Mouse (Mus musculus) gastrocnemius, adult 18-20 months (tissue): ENCODE measurements around the gene 9930022D16Rik. TPM values are rescaled to one million over a fixed set of nuclear protein-coding genes. Genes with fewer than 3 reads are reported as not detected.

ENCODE experiments used
- DNase-seq: peaks from one replicate; pipeline ENCODE4 v3.0.0; 2021; ENCODE audit warnings: low spot score
- microRNA-seq: library from miRNA; unstranded; fragments of <30 nt; microRNA quantifications from one replicate; pipeline ENCODE4 v1.2.0, GENCODE M21; 2021
- total RNA-seq, 2 experiments: library from RNA; stranded (reverse); gene quantifications; 2 replicates each; pipeline ENCODE4 v1.2.3; 2021

The 9930022D16Rik gene
- total RNA-seq, 2 experiments from 2014 or later, result not detected

DNA sequence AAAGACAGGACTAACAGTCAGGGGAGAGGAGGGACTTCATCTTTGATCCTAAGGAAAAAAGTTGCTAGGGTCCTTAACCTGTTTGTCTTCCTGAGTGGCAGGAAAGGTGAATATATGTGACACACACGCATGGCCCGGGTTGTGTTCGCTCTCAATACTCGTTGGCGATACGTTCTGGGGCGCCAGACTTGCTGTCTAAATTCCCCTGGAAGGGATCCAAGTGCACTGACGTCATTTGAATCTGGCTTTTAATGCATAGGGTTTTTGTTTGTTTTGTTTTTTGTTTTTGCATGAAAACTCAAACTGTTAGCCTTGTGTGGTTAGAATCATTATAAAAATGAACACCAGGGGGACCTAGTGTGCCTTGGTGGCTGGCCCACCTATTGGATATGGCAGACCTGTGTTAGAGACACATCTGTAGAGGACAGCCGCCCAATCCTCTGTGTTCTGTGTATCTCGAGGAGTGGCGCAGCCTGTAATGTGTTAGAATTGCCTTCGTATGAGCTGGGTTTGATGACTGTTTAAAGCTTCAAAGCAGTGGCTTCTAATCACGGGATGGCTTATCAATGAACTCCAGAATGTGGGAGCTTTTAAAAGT lies 31.8 kb downstream of the 9930022D16Rik start:
- DNase-seq, result peak; percentile 56

DNA sequence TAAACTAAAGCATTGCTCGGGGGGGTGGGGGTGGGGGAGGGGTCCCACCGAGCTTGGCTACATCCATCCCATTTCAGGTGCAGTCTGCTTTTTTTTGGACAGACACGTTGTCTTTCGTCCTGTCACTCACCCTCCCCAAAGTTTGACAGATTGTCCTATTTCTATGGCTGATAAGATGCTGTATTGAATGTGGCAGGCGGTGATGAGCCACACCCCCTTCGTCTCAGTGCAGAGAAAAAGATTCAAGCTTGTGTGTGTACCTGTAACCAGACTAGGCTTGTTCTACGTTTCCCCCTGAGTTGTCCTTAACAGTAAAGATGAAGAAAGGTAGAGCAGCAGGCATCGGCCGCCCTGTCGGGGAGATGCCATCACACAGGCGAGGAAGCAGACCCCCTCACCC lies 37.5 kb downstream of the 9930022D16Rik start:
- no peak for DNase-seq

DNA sequence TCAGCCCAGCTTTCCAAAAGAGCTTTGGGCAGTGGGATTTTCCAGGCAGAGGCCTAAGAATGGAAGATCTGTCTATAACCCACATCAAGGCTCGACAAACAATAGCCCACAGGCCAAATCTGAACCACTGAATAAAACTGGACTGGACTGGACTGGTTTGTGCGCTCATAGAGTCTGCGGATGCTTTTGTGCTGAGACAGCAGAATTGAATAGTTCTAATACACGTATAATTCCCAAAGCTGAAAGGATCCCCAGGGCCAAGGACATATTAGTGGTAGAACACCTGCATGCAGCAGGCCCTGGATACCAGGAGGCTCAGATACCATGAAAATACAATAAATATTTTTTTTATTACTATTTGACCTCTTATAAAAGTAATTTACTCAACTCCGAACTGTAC lies 42.5 kb downstream of the 9930022D16Rik start:
- no peak for DNase-seq

DNA sequence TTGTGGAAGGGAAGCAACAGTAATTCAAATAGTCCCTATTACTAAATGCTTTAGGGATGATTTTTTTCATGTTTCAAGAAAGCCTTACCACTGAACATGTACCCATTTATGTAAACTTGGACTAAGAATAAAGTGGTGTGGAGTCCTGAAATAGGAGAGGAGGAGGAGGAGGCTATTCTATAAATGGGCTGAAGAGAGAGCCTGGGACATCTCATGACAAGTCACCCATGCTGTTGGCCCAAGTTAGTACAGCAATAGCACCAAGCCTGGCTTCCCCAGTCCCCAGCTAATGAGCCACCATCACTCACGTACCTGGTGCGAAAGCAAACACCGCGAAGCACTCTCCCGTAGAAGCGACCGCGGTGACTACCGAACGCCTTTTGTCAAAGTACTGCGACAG lies 44.4 kb downstream of the 9930022D16Rik start:
- DNase-seq, result no peak

DNA sequence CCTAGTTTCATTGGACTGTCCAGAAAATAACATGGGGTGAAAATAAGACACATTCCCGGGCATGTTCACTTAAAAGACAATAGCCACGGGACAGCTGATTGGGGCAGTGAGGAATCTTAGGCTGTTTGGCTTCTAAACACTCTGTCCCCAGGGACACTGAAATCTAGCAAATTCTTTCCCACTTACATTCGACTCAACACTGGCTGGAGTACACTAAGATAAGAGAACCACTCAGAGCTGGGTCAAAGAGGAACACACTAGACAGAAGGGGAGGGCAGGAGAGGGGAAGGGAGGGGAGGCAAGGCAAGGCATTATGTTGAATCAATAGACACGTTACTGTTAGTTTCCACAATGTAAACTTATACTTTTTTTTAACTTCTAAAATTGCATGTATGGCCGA lies 46.9 kb downstream of the 9930022D16Rik start:
- no peak for DNase-seq

DNA sequence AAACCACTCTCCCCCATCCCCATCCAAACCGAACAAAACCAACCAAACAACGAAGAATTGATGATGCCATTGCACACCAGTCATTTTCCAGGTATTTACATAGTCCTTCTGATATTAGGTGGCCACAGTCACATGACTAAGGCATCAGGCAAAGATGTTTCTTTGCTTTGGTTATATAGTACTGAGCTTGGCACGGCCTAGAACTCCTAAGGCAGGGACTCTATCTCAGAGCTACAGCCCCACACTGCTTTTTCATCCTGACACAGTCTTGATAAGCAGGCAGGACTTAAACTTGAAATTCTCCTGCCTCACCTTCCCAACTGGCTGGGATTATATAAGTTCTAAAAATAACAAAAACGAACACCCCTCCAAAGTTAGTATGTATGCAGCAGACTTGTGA lies 51.4 kb downstream of the 9930022D16Rik start:
- no peak for DNase-seq

DNA sequence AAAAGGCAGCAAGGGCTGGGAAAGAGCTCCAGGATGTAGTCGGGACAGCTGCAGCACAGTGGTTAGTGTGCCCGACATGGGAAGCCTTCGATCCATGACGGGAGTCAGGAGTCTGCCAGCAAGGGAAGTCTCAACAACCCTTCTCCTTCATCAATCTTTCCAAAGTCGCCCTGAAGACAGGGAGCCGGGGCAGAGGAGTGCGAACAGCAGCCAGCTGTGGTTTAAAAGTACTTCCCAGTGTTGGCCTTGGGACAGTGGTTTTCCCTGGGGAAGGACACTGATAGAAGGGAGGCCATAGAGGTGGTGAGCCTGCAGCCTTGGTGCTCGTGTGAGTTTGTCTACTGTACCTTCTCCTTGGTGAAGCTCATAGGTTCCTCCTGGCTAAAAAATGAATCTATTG lies 53.3 kb downstream of the 9930022D16Rik start:
- DNase-seq, result no peak

DNA sequence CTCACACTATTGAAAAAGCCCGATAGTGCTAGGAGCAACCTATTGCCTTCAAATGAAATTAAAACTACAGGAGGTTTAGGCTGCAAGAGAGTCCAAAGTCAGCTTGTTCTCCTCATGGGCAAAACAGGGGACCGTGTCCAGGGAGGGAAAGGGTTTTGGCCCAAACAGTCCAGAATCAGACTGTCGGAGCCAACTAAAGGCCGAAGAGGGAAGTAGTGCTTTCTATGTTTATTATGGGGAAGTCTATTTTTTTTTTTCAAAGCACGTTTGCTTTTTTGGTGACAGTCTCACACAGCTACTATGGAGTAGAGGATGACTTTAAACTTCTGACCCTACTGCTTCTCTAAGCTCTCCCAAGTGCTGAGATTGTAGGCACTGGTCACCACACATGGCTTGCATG lies 54.4 kb downstream of the 9930022D16Rik start:
- DNase-seq, result no peak

Small RNAs within 50 kb of the gene (microRNA-seq; reads per million reads assigned to microRNA genes)
- not detected for gene Gm25540

Other genes starting within 250 kb of the 9930022D16Rik start
- not detected for gene Rgs9, start 115.8 kb upstream of the 9930022D16Rik start, total RNA-seq
- gene Gna13, start 51.1 kb upstream of the 9930022D16Rik start, total RNA-seq, result 10 to 100 TPM; 24.3 to 32.4 TPM
- 10 to 100 TPM; 68.8 to 72.7 TPM for gene Amz2, start 12.0 kb downstream of the 9930022D16Rik start, total RNA-seq
- gene Arsg, start 59.5 kb downstream of the 9930022D16Rik start, total RNA-seq, result 1 to 10 TPM; 1.2 to 1.6 TPM
- 1 to 10 TPM; 3.7 to 7.1 TPM for gene Slc16a6, start 59.7 kb downstream of the 9930022D16Rik start, total RNA-seq
- 10 to 100 TPM; 57.7 to 78.8 TPM for gene Wipi1, start 198.1 kb downstream of the 9930022D16Rik start, total RNA-seq
- gene Prkar1a, start 235.5 kb downstream of the 9930022D16Rik start, total RNA-seq, result 100 to 1,000 TPM in 1 of 2 experiments, 10 to 100 TPM in 1; 96.1 to 120 TPM